Mouse (Mus musculus): ENCODE results near the gene Trnau1ap.

- TF ChIP-seq CTCF (IDR thresholded peaks at IDR 0.05; ENCODE audit: extremely low read depth, insufficient read length, insufficient replicate concordance, low read depth, low read length): peak; percentile 45; the same call in 1 of the 2 replicates
- no peak for TF ChIP-seq POLR2A (IDR thresholded peaks at IDR 0.05; ENCODE audit: low read depth, low read length)
Observed at GRCm38 (mm10) chr4:132292988-132293387, 36.4 kb downstream of the Trnau1ap start.

Measured in small intestine, adult 2 months (tissue).